Mouse (Mus musculus): ENCODE measurements around the gene Znfx1.

DNA sequence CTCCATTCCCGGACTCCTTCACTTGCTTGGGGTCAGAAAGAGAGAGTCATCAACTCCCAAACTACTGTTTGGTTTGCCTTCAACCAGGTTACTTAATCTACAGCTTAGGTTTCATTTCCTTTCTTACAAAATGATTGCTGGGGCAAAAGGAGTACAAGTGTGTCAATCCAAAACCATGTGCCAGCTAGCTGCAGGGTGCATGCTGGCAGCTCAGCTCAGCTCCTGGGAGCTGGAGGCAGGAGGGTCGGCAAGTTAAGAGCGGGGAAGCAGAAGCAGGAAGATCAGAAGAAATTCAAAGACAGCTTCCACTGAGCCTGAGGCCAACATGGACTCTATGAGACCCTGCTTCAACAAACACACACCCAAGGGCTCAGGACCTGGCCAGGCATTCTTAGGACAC lies 2.5 kb downstream of the Znfx1 start:
- TF ChIP-seq CTCF (IDR thresholded peaks at IDR 0.05; ENCODE audit: low read depth) (no peak), EP300 (IDR thresholded peaks at IDR 0.05; ENCODE audit: low read depth) (no peak)

Measured in liver, embryonic 14.5 days (tissue).